Mouse (Mus musculus) central nervous system, embryonic 18 days (tissue): ENCODE data around the gene Defb7. TPM values are rescaled to one million over a fixed set of nuclear protein-coding genes. Genes with fewer than 3 reads are reported as not detected.

Experiments
- polyA plus RNA-seq: library from polyadenylated mRNA; depleted of rRNA; stranded (reverse); fragments of >200 nt; gene quantifications from 2 replicates; pipeline ENCODE4 v1.2.3, GENCODE M21; 2012; rRNA removed

Defb7 gene
- not detected in 2 replicates for polyA plus RNA-seq

DNA sequence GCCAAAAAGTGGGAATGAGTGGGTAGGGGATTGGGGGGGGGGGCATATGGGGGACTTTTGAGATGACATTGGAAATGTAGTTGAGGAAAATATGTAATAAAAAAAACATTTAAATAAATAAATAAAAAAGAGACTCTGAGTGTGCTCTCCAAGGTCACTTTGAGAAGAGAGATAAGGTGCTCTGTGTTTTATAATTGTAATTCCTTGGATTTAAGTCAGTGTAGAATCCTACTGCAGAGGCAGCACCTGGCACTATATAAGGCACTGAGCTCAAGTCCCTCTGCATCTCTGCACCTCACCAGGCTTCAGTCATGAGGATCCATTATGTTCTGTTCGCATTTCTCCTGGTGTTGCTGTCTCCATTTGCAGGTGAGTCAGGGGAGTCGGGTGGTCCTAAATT, at the start of gene Defb7:
Gene Defb7, plus strand, starts transcription at position 301 of the 400 bp plus-strand sequence.

Other genes with a start within 250 kb of the Defb7 start
- not detected in 2 replicates for gene Defb5, start 247.5 kb upstream of the Defb7 start, polyA plus RNA-seq
- gene Defb3, start 201.7 kb upstream of the Defb7 start, polyA plus RNA-seq: not detected in 2 replicates
- gene Defb8, start 47.5 kb upstream of the Defb7 start, polyA plus RNA-seq: not detected in 2 replicates
- 0.04 and 0.23 TPM in 2 replicates for gene 4930467E23Rik, start 234.5 kb downstream of the Defb7 start, polyA plus RNA-seq